Mouse (Mus musculus) kidney, adult 2 months (tissue): ENCODE results near the gene Mrpl38.

Experiments used
- CTCF ChIP-seq: fragments of 200-500 bp; conservative IDR thresholded peaks from 2 replicates; pipeline ENCODE4 v1.5.1; 2011; ENCODE audit warnings: low read depth, mild to moderate bottlenecking, control low read depth, low read length, moderate library complexity, mixed read lengths; ENCODE audit not compliant: insufficient read depth, insufficient read length
- POLR2A ChIP-seq: fragments of 200-500 bp; IDR thresholded peaks from one replicate; pipeline ENCODE4 v1.6.1; 2011; ENCODE audit warnings: low read depth, low read length, control low read depth

DNA sequence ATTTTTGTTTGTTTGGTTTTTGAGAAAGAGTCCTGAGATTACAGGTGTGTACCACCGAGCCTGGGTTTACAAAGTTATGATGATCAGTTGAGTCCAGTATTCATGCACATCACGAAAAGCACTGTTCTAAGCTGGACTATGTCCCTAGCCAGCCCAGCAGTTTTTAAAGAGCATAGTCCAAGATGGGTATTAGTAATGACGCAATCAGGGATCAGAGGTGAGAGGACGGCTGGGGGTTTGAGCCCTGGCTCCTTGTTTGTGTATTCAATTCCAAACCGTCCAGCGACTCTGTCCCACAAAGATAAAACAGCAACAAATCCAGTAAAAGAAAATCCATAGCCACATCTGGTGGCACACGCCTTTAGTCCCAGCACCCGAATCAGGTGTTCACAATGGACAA is 50.5 kb downstream of the Mrpl38 start:
- TF ChIP-seq CTCF (no peak), POLR2A (no peak)
